In genomic region chr14:60152373-60152772, GRCm38 (mm10) we compare ENCODE assay signal across 27 mouse cellular contexts. TPM values are rescaled to one million over a fixed set of nuclear protein-coding genes. Genes with fewer than 3 reads are reported as not detected.
DNase-seq lines count a peak whose midpoint lies in the region; ATAC-seq and TF ChIP-seq lines count a peak whose summit lies in the region.
"Had no signal": no experiment of that assay in that cellular context is flagged by ENCODE, and none has a peak within 500 bp of the region (broad histone marks: within the 10 kb centered on the region; RNA-seq: fewer than 3 reads in every experiment).

No protein-coding gene starts in this region.

- H3K4me1 ChIP-seq in ES-E14 (ENCODE audit: control insufficient read depth in 2 of 2, insufficient read depth in 2 of 2, low read length in 2 of 2, poor library complexity in 1 of 2): peaks cover 4 to 7% of the 10 kb centered on the region in 2 experiments
- H3K4me1 ChIP-seq in heart, embryonic 12.5 days (replicated peaks): 0 out of 2 replicates have a peak, but pooled peaks cover 7% of the 10 kb centered on the region
- H3K4me1 ChIP-seq: embryonic facial prominence, embryonic 12.5 days; embryonic facial prominence, embryonic 15.5 days; hindbrain, embryonic 10.5 days; intestine, embryonic 15.5 days had no signal

- no peak for ATAC-seq in heart, embryonic 12.5 days (ENCODE audit: insufficient number of reproducible peaks, low FRiP score)
- ATAC-seq: forebrain, embryonic 14.5 days; forebrain, postnatal 0 days; intestine, embryonic 15.5 days had no signal

- DNase-seq in kidney, postnatal 4 days: peak; percentile 16 to 35
- no peak for DNase-seq in kidney, postnatal 25 days
- DNase-seq in ES-E14 (ENCODE audit: low read depth, low spot score) (peak; percentile 13), R1 (ENCODE audit: low read depth, low spot score) (peak; percentile 49)
- peak; percentile 60 for DNase-seq in testis, postnatal 10 days (ENCODE audit: low spot score)
- DNase-seq in frontal cortex, postnatal 10 days (ENCODE audit: low spot score in 2 of 2): no peak
- DNase-seq: adrenal gland, adult 2 months; adrenal gland, postnatal 14 days; B cell, adult 2 months; cerebellum, adult 11 months; cerebellum, adult 2 months; cerebellum, adult 9-11 months; cerebellum, postnatal 25 days; forebrain, postnatal 0 days; gastrocnemius, postnatal 10 days; gastrocnemius, postnatal 36 days; heart, adult 2 months; heart, postnatal 36 days had no signal

- no peak overlapping the region for H3K27ac ChIP-seq in ES-E14 (ENCODE audit: insufficient read depth, low read depth, low read length, poor library complexity, severe bottlenecking)
- no peak overlapping the region for H3K27ac ChIP-seq in heart, embryonic 12.5 days (ENCODE audit: poor library complexity, severe bottlenecking)
- H3K27ac ChIP-seq: embryonic facial prominence, embryonic 12.5 days; embryonic facial prominence, embryonic 15.5 days; heart, adult 2 months; heart, embryonic 10.5 days; hindbrain, embryonic 10.5 days; hindbrain, embryonic 14.5 days; intestine, embryonic 15.5 days had no signal

- H3K9ac ChIP-seq in ES-E14 (ENCODE audit: insufficient read depth, low read depth, low read length, poor library complexity, severe bottlenecking): no peak overlapping the region
- no peak overlapping the region for H3K9ac ChIP-seq in heart, embryonic 12.5 days
- H3K9ac ChIP-seq: embryonic facial prominence, embryonic 12.5 days; embryonic facial prominence, embryonic 15.5 days; forebrain, postnatal 0 days; hindbrain, embryonic 14.5 days; intestine, embryonic 15.5 days had no signal

- no peak overlapping the region for H3K4me2 ChIP-seq in heart, embryonic 12.5 days
- H3K4me2 ChIP-seq: embryonic facial prominence, embryonic 12.5 days; embryonic facial prominence, embryonic 15.5 days; hindbrain, embryonic 14.5 days; intestine, embryonic 15.5 days had no signal

- H3K4me3 ChIP-seq in ES-E14 (ENCODE audit: insufficient read depth in 1 of 2, low read depth in 1 of 2, low read length in 2 of 2, poor library complexity in 1 of 2, severe bottlenecking in 1 of 2): no peak overlapping the region
- no peak overlapping the region for H3K4me3 ChIP-seq in heart, embryonic 12.5 days
- H3K4me3 ChIP-seq: embryonic facial prominence, embryonic 12.5 days; embryonic facial prominence, embryonic 15.5 days; heart, adult 2 months; heart, embryonic 10.5 days; hindbrain, embryonic 10.5 days; intestine, embryonic 15.5 days had no signal

- WGBS in heart, embryonic 12.5 days: 75% methylated on average over 11 of the region's 11 CpGs

- in situ Hi-C loops in ES-E14 (cut with MboI; ENCODE audit: low sequenced_read_pairs in 2 of 2, unreplicated experiment in 2 of 2): no loop called here

- no peaks in the 10 kb centered on the region for H3K9me3 ChIP-seq in ES-E14 (ENCODE audit: control insufficient read depth, insufficient read depth, low read depth, low read length)
- no peaks in the 10 kb centered on the region for H3K9me3 ChIP-seq in heart, embryonic 12.5 days (replicated peaks)
- H3K9me3 ChIP-seq: embryonic facial prominence, embryonic 12.5 days; embryonic facial prominence, embryonic 15.5 days; heart, embryonic 10.5 days; hindbrain, embryonic 10.5 days; intestine, embryonic 15.5 days had no signal

- H3K36me3 ChIP-seq in ES-E14 (ENCODE audit: control insufficient read depth, insufficient read depth, low read length, poor library complexity, severe bottlenecking): no peaks in the 10 kb centered on the region
- H3K36me3 ChIP-seq in heart, embryonic 12.5 days: no peaks in the 10 kb centered on the region
- H3K36me3 ChIP-seq: embryonic facial prominence, embryonic 12.5 days; embryonic facial prominence, embryonic 15.5 days; heart, embryonic 10.5 days; hindbrain, embryonic 10.5 days; intestine, embryonic 15.5 days had no signal

- no peaks in the 10 kb centered on the region for H3K27me3 ChIP-seq in heart, embryonic 12.5 days (replicated peaks)
- H3K27me3 ChIP-seq: CH12.LX; embryonic facial prominence, embryonic 12.5 days; embryonic facial prominence, embryonic 15.5 days; intestine, embryonic 15.5 days had no signal

TF ChIP-seq in ES-E14, 5 proteins besides CTCF, POLR2A, EP300 and RAD21:
- TF ChIP-seq CHD2 (IDR thresholded peaks at IDR 0.05; ENCODE audit: low read depth, low read length) (no peak), MAFK (IDR thresholded peaks at IDR 0.05; ENCODE audit: insufficient read depth, low read depth, low read length) (no peak), ZC3H11A (IDR thresholded peaks at IDR 0.05; ENCODE audit: borderline replicate concordance, low read depth, low read length) (no peak), ZNF384 (IDR thresholded peaks at IDR 0.05; ENCODE audit: low read depth, low read length) (no peak), HCFC1 (IDR thresholded peaks at IDR 0.05; ENCODE audit: borderline replicate concordance, insufficient read depth, low read length) (no peak)

RNA-seq across cellular contexts. Expression of gene Atp8a2, which starts 44.6 kb away (rescaled TPM):
- total RNA-seq in ES-E14 (2012; rRNA removed): 0.62 and 1.1 TPM in 2 replicates
- polyA plus RNA-seq in heart, embryonic 12.5 days (2016; fragmentation: Nextera tagmentation; extraction: Ambion mirVana): 10.8 and 13.0 TPM in 2 replicates

Comparison
In these comparisons a context has a peak if more than half of its experiments do, and no peak if none do; other contexts are left out.
1. DNase-seq: peak in kidney, postnatal 4 days (2 of 2), ES-E14 (single experiment), R1 (single experiment) and testis, postnatal 10 days (single experiment); none in kidney, postnatal 25 days (0 of 2) and frontal cortex, postnatal 10 days (0 of 2).